Mouse (Mus musculus) cerebellum, adult (tissue): Measurements from ENCODE around the gene Trub1.

ENCODE experiments used
- ATAC-seq: cut with Nextera tagmentation; 2 replicates; pipeline ENCODE4 v1.9.2; 2017; ENCODE audit warnings: mild to moderate bottlenecking, moderate library complexity, mixed read lengths; ENCODE audit not compliant: insufficient number of reproducible peaks, low FRiP score, low TSS enrichment

Gene Trub1

DNA sequence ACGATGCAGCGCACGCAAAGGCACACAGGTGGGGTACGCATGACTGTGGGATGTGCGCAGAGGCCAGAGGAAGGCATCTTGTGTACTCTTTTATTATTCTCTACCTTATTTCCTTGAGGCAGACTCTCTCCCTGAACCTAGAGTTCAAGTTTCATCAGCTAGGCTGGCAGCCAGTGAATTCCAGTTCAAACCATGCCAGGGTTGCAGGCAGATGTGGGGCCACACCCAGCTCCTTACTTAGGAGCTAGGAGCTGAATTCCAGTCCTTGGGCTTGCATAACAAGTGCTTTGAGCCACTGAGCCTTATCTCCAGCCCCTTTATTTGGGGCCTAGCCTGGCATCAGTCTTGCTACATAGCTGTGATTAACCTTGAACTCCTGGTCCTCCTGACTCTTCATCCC is 13.4 kb upstream of the Trub1 start:
- ATAC-seq = no peak

DNA sequence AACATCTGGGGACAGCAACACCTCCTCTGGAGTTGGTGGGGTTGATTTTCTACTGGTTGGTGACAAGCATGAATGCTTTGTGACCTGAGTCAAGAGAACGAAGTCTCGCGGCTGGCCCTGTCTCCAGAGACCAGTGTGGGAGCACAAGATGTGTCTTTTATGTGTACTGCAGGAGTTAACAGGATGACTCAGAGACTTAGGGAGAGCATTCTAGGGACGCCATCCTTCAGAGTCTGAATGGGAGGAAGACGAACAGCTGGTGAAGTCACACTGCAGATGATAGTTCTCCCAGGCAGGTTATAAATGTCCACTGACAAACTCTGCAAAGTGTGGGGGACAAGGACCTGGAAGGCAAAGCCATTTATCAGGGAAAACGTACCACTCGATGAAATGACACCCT is 11.2 kb upstream of the Trub1 start:
- no peak for ATAC-seq

DNA sequence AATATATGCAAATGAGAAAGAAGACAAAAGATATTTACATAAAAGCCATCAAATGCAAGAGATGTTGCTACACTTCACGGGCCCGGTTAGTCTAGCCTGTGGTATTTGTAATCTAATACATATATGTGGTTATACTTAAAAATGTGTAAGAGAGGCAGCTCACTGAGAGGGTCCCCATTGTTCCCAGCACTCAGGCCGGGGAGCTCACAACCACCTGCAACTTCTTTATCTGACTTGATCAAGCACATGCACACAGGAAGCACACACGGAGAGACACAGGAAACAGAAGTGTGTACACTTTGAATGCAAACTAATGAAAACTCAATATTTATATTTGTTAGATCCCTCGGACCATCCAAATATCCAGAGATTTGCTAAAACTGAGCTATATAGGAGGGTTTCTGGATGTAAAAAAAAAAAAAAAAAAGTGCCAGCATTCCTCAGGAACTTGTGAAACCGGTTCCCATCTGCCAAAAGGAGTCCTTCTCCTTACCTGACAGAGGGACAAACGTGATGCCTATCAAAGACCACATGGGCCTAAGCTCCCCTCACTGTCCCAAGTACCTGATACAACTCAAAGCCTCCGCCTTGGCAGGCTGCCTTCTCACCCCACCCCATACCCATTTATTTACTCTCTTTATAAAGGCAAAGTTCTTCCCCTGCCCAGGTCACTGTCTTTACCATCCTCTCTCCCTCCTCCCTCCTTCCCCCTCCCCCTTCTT is 9.6 kb upstream of the Trub1 start:
- ATAC-seq = no peak

DNA sequence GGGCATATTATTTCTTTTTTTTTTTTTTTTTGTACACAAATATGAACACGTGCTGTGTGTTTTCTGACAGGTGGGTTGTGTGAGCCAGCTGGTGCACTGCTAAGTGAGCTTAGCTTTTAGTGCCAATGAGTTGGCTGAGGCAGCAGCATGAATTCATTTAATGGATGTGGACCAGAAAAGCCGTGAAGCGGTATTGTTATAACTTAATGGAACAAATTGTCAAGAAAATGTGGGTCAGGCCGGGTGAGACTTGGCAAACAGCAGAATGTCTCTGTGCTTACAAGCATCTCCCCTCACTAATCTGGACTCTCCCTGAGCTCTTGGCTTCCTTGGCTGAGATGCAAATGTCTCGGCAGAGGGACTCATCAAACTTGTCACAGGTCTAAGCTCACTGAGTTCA is 7.7 kb upstream of the Trub1 start:
- ATAC-seq = no peak

DNA sequence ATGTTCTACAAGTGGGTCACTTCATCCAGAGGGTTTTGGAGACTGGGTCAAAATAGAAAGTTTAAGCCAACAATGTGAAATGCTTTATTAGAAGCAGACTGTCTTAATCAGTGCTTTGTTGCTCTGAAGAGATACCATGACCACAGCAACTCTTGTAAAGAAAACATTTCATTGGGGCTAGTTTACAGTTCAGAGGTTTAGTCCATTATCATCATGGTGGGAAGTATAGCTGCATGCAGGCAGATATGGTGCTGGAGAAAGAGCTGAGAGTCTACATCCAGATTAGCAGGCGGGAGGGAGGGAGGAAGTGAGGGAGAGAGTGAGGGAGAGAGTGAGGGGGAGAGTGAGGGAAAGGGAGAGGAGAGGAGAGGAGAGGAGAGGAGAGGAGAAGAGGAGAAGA is 1.9 kb upstream of the Trub1 start:
- ATAC-seq = no peak

DNA sequence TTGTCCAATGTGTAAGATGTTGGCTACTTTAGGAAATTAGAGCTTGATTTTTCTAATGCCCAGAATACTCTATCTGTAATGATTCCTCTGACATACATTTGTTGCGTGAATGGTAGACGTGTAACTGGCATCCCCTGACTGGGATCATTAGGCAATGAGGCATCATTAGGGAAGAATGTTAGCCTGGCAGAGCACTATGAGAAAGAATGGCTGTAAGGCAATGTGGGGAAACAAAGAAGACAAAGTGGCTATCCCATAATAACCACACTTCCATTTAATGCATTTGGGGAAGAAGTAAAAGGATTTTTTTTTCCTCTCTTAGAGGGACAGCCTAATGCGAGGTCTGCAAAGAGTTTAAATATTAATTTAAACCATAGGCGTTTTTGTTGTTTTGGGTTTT is 950 bp upstream of the Trub1 start:
- no peak for ATAC-seq

DNA sequence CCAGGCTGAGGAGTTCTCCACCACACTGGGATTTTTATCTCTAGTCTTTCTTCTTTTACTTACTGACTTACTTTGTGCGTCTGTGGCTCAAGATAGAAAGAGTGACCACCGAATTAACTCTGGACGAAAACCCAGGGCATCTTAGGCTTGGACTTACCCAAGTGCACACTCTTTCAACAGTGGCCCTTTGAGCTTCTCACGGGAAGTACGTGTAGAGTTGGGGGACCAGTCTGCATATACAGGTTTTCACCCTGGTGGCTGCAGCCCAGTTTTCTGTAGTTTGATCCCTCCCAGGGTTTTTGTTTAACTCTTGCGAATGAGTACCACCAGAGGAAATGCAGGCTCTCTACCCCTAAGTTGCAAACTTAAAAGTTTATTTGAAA is 497 bp downstream of the Trub1 start:
- no peak for ATAC-seq

DNA sequence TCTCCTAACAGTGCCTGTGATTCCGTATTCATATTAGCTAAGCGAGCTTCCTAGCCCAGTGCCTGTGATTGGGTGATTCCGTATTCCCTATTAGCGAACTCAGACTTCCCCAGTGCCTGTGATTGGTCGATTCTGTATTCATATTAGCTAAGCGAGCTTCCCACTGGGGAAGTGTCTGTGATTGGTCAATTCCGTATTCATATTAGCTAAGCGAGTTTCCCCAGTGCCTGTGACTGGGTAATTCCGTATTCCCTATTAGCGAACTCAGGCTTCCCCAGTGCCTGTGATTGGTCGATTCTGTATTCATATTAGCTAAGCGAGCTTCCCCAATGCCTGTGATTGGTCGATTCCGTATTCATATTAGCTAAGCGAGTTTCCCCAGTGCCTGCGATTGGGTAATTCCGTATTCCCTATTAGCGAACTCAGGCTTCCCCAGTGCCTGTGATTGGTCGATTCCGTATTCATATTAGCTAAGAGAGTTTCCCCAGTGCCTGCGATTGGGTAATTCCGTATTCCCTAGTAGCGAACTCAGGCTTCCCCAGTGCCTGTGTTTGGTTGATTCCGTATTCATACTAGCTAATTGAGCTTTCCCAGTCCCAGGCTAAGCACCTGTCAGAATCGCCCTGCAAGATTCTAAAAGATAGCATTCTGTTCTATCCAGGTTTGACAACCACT is 2.7 kb downstream of the Trub1 start:
- no peak for ATAC-seq

DNA sequence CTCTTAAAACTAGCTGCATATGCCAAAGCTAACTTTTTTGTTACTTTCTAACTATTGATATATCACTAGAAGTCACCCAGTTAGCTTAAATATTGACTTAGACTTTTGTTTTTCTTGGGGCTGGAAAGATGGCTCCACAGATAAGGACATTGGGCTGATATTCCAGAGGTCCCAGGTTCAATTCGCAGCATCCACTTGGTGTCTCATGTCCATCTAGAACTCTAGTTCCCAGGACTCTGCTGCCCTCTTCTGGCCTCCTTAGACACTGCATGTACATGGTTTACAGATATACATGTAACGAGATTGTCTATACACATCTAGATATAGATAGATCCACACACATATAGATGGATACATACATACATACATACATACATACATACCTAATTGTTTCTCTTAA is 4.4 kb downstream of the Trub1 start:
- ATAC-seq = no peak

DNA sequence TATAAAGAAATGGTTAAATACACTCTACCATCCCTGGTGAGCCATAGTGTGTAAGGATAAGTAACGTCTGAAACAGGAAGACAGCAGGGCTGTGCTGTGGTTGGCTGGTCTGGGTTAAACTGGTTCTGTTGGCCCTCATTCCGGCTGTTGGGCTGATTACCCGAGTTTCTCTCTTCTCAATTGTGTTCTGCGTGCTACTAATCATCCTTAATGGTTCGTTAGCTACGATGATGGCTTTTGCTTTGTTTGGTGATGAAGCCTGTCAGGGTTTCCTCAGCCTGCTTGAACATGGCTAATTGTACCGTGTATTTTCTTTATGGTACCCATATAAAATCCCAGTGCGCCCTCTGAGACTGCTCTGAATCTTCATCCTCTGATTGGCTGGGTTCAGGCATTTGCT is 11.0 kb downstream of the Trub1 start:
- ATAC-seq = no peak

DNA sequence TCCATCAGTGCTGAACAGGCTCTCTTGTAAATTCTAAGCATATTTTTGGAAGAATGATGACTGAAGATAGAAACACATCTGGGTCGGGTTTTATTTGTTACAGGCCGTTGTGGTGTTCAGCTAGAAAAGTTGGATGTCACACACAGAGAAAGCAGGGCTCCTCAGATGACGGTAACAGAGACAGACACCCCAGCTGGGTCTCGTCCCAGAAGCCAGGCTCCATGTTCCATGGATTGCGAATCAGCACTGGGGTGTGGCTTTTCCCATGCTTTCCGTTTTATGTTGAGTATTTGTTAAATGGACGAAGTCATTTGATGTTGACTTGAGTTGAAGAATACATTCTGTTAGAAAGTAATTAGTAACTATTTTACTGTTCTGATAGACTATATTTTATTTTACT is 13.0 kb downstream of the Trub1 start:
- ATAC-seq = no peak

DNA sequence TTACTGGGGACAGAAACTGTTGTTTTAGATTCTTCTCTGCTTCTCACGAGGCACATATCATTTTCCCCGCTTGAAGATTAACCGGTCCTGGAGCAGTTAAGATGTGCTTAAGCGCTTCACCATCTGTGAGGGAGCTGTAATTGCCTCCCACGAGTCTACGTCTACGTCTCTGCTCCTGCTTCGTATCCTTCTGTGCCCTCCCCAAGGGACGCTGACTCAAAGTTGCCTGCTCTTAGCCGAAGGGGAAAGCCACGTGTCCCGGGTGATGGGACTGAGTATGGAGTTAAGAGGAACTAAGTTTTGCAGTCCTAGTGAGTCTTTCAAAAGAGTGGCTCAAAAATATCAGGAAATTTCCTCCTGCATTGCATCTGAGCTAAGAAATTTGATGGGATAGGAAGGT is 18.3 kb downstream of the Trub1 start:
- no peak for ATAC-seq

DNA sequence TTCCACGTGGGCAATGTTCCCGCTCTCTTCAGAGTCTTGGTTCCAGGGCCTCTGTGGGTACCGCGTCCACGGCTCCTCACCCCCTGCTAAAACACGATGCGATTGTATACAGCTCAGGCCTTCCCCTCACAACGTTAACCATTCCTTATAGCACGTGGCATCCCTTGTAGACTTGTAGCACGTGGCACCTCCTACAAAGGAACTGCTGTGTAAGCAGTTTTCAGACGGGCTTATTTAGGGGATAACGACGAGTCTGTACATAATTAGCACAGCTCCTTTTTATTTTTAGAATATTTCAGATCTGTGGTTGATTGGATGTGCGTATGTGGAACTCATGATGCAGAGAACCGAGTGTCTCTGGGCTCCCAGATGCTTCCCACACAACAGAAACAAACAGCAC is 19.5 kb downstream of the Trub1 start:
- ATAC-seq = no peak

DNA sequence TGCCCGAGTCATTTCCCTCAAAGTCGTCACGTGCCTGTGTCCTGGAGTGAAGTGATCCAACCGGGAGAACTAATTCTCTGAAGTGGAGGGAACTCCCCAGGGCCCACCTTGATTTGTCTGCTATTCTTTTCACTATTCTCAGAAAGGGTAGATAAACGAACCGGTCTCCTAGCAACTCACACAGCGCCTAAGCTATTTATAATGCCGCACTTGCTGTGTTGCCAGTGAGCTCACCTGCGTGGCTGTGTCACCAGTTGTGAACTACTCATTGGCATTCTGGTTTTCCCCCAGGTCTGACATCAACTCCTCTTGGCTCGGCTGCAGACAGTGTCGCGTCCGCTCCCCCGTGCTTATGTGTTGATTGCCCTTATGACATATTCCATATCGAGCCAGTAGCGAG is 20.6 kb downstream of the Trub1 start:
- no peak for ATAC-seq

DNA sequence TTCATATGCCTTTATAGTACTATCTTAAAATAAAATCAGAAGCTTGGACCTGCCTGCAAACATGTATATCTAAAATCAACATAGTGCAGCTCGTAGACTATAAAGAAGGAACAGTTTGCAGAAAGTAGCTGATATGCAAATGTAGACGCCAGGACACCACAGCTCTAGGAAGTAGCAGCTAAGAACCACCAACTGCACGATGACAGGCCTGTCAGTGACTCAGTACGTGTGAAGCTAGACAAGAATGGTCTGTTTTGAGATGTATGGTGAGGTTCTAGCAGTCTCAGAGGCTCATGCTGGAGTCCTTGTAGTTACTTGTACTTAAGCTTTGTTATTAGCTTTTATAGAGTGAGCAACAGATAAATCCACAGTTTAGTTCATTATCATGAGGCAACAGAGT is 22.6 kb downstream of the Trub1 start:
- no peak for ATAC-seq

DNA sequence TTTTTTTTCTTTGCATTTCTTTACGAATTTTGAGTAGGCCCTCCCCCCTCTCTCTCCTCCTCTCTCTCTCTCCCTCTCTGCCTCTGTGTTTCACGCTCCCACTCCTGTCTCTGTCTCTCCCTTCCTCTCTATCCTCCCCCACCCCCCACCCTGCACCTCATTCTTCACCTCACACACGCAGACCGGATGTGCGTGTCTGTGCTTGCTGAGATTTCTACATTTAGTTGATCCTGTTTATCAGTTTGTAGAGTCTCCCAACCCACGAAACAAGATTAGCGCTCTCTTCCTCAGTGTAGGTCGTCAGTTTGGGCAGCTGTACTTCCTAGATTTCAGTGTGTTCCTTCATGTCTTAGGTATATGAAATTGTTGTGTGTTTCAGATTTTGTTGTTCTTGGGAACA is 24.6 kb downstream of the Trub1 start:
- no peak for ATAC-seq

DNA sequence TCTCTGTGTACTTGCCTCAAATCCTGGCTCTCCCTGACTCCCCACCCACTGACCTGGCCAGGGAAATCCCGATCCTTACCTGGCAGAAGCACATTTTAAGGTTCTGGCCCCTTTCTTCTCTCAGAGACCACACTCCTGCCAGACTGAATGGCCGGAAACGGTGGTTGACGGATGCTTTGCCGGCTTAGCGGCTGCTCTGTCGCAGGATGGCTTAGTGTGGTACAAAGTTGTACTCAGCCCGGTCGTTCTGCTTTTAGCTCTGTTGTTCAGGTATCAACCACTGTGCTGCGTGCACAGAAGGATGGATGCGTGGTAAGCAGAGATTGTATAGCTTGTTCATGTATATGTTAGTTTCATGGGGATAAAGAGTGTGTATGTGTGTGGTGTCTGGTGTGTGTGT is 25.3 kb downstream of the Trub1 start:
- ATAC-seq = no peak

DNA sequence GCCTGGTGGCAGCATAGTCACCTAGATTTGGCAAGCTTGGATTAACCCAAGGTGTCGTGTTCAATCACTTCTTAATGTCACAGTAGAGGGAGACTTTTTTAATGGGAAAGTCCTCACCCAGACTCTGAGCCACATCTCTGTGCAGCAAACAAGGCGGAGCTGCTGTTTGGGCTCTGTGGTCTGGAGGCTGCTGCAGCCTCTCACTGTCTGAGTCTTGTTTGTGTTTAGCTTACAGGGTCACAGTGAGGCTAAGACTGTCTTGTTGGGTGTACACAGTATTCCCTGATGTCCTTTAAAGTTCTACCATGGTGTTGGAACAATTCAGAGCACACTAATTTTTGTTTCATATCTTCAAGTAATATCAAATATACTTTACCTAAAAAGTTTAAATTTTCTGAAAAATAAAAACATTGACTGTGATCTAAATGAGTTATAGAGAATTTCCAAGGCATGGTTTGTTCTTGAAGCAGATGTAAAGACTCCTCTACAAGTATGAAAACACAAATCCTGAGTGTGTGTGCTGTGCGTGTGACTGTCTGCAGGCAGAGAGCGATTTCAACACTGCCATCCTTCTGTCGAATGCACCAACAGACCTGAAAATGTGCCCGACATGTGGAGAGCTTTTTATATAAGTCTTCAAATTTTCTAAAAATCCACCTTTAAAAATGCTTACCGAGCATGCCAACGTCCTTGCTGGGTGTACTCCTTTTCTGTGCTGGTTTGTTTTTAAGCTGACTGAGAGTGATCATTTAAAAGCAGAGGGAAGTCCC is 27.4 kb downstream of the Trub1 start:
- ATAC-seq = no peak

DNA sequence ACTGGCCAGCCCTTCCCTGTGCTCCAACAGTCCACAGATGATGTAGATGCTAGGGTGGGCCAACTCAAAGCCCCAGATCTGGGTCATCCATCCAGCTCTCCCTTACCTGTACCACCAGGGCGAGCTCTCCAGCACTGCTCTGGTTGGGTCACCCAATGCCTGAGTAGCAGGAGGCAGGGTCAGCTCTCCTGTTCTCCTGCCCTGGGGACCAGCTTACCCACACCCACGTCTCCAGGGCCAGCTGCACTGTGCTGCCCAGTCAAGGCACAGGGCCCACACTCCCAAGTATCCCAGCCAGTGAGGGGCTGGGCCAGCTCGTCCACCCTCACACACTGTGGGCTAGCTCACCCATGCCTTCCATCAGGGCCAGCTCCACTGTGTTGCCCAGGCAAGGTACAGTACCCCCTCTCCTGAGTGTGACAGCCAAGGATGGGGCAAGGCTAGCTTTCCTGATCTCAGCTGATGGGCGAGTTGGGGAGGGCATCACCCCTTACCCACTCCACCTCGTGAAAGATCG is 29.1 kb downstream of the Trub1 start:
- ATAC-seq = no peak

DNA sequence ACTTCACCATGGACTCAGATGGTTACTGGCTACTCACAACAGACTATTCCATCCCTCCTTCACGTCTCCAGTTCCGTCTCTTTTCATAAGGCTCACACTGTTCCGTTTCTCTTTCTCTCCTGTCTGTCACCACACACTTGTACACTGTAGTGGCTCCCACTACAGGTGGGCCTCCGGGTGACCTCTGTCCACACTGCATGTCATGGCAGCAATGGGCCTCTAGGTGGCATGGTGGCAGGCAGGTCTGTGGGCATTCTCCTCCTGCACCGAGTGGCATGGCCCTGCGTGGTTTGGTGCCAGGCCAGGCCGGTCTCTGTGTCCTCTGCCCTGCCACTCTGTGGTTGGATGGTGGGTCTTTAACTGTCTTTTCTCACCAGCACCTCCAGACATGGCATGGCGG is 30.1 kb downstream of the Trub1 start:
- peak; percentile 61 for ATAC-seq

DNA sequence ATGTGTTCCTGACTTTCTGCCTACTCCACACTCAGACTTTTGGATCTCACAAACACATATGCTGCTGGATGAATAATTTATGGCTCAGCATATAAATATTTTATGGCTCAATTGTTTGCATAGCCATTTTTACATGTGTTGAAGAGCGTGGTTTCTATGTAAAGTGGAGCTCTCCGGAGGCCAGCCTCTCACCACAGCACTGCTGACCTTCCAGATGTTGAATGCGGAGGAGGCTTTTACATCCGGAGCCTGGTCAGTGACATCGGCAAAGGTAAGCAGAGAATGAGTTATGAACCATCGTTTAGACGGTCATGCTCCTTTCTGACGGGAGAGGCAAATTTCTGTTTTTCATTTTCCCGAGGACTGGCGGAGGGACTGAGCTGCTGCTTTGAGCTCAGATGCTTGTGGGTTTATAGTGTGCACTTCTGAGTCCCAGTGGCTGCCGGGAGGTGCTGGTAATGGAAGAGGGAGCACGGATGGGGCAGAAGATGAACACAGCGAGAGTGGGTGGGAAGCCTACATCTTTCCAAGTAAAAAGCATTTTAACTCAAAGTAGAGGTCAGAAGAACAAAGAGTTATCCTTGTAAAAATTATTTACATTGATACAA is 34.4 kb downstream of the Trub1 start:
- ATAC-seq = no peak
